Mouse (Mus musculus) skeletal muscle tissue, adult 2 months (tissue): ENCODE results near the gene Gm5580.
A peak's percentile ranks its signal among the peaks of the same experiment; 100 is the strongest.
"Not testable (repeated sequence)": the region's sequence is repeated elsewhere in the genome, so short reads cannot be mapped to it uniquely, and the experiment has no call there.

Experiments used
- DNase-seq: peaks from one replicate; pipeline ENCODE4 v3.0.0-alpha.2; 2012; ENCODE audit warnings: low read depth, low spot score

Gm5580 gene

DNA sequence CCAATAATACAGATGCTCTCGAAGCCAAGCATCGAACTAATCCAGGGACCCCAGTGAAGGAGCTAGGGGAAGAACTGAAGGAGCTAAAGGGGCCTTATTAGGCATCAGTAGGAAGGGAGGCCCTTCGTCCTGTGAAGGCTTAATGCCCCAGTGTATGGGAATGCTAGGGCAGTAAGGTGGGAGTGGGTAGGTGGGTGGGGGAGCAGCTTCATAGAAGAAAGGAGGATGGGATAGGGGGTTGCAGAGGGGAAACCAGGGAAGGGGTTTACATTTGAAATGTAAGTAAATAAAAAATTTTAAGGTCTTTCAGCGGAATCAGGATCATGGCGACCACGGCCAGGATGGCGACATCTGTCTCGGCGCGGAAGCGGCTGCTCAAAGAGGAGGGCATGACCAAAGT is at the start of gene Gm5580:
Gene Gm5580, plus strand, starts transcription at position 301 of the 400 bp plus-strand sequence.
- not testable (repeated sequence) for DNase-seq

DNA sequence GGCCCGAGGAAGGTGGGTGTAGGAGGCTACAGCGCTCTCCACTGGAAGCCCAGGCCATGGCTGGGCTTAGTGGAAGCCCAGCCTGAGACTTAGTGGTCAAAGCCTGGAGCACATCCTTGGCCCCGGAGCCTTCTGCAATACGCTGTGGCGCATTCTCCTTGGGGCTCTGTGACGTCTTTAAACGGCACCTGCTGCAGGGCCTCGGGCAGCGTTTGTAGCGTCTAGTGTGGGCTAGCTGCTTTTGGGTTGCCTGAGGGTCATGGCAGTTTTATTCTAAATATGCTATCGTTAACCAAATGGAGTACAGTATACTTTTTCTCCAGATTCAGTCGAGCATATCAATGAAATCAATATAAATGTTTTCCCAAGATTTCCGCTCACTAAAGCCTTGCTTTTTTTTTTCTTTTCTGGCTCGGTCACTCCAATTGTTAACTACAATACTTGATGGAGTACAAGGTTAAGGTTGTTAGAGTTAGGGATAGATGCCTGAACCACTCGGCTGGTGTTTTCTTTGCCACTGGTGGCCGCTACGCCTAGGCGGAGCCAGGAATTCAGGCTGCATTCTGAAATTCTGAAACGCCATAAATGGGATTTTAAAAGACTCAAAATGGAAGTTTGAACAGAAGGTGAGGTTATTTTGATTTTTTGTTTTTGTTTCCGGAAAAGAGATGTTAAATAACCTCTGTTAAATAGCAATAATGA is 44.5 kb upstream of the Gm5580 start, which contains the start of gene Olfr212:
Gene Olfr212, plus strand, starts transcription at position 215 of the 702 bp plus-strand sequence.
- DNase-seq = not testable (repeated sequence)

DNA sequence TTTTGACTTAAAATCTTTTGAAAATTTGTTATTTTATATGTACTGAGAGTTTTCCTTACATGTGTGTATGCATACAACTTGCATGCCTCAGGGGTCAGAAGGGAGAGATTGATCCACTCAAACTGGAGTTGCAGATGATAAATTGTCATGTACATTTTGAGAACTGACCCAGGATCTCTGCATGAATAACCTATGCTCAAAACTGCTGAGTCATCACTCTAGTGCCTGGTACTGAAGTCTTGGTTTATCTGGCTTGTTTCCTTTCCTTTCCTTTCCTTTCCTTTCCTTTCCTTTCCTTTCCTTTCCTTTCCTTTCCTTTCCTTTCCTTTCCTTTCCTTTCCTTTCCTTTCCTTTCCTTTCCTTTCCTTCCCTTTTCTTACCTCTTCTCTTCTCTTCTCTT is 36.1 kb upstream of the Gm5580 start:
- no peak for DNase-seq

DNA sequence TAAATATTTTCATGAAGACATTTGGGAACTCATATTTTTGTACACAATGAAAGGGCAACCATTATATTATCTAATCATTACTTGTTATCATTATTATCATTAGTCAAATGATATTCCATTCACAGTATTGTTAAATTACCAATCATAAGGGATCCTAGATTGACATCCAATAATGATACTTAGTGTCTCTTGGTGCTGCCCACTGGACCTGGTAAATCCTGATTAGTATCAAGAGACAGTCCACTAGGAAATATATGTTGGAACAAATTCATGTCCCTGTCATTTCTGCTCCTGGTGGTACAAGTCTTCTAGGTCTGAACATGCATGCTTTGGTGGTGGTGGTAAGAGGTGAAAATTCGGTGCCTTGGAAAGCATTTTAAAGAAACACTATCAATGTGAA is 12.8 kb upstream of the Gm5580 start, which contains the start of gene Olfr213:
Gene Olfr213, plus strand, starts transcription at position 301 of the 400 bp plus-strand sequence.
- no peak for DNase-seq

DNA sequence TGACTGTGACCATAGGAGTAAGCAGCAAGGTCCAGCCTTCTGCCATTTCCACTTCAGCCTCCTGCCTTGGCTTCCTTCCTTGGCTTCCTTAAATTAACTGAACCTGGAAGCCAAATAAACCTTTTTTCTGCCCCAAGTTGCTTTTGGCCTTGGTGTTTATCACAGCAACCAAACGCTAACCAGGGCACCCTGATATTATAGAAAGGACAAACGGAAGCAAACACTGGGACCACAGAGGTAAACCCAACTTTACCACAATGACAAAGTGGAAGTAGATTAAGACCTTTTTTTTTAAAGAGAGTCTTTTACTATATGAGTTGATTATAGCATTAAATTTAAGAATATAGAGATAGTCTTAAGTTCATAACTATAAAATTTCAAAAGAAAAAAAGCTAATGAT is 8.4 kb upstream of the Gm5580 start:
- no peak for DNase-seq

DNA sequence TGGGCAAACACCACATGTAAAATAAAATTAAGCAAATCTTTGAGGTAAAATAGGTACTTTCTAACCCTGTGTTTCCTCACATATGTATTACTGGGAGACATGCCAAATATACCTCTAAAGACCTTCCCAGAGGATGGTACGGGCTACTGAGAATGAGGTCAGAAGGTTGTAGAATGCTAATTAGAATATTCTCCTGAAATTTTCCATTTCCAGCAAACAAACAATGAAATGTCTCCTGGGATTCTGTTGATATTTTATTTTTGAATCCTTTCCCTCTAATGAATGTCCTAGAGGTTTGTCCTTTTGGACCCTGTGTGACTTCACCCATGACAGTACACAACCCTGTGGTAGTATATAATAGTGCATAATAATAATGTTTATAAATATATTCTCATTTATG is 3.0 kb downstream of the Gm5580 start, which contains the start of gene Olfr214:
Gene Olfr214, plus strand, starts transcription at position 301 of the 400 bp plus-strand sequence.
- DNase-seq = no peak

DNA sequence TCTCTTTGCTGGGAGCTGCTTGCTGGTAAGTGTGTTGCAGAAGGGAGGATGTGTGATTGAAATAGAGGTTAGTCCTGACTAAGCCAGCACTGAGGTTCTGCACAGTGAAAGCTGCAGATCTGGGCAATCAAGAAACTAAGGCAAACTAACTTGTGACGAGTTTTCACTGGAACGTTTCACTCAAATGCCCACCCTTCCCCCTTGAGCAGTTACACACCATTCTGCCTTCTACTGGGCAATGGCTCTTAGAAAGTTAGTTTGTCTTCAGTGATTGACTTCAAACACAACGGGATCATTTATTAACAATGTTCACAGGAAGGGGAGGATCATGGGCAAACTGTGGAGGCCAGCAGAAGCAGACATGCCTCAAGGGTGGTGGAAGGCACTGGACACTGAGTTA is 4.0 kb downstream of the Gm5580 start:
- no peak for DNase-seq

DNA sequence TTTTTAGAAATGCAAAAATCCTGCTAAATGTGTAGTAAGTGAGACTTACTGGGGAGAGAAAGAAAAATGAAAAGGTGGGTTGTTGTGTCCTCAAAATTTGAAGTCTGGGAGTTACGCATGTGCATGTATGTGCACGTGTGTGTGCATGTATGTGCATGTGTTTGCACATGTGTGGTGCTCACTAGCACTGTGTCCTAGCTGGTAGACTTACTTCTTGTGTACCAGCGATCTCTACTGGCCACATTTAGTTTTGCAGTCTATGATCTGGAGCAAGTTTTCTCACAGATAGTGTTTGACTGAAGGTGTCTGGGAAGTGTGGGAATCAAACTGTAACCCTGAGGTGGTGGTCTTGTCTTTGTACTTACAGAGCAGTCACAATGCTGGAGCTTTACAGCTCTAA is 18.9 kb downstream of the Gm5580 start:
- DNase-seq = peak; percentile 3

DNA sequence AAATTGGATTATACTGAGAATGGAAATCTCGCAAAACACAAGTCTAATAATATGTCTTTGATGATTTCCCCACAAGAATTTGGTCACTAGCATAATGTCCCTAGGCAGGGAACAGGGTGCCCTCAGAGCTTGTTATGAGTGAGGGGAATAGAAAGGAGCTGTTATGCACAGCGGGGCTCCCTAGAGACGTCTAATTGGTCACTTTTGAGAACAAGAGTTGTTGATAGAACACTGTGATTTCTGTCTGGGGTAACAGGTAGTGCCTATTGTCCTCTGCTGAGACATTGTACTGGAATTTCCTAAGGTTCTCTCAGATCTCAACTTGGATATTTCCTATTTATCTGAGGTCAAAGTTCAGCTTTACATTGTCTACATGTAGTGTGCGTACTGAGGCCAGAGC is 33.2 kb downstream of the Gm5580 start, which contains the start of gene Olfr215:
Gene Olfr215, minus strand, starts transcription at position 101 of the 400 bp plus-strand sequence.
- DNase-seq = no peak

DNA sequence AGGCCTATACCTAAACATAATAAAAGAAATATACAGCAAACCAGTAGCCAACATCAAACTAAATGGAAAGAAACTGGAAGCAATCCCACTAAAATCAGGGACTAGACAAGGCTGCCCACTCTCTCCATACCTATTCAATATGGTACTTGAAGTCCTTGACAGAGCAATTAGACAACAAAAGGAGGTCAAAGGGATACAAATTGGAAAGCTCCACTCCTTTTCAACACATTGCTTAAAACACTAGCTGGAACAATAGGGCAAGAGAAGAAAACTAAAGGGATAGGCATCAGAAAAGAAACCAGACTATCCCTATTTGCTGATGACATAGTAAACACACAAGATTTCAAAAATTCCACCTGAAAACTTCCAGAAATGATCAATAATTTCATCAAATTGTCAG is 50.0 kb downstream of the Gm5580 start:
- not testable (repeated sequence) for DNase-seq
